Mouse (Mus musculus) MEL (cell line): Measurements from ENCODE around the gene Stil. TPM values are rescaled to one million over a fixed set of nuclear protein-coding genes. Genes with fewer than 3 reads are reported as not detected.

Source experiments
- DNase-seq: peaks from one replicate; pipeline ENCODE4 v3.0.0; 2011; ENCODE audit warnings: low read depth, low spot score
- H3K27ac ChIP-seq: 2 replicates; pipeline ENCODE4 v1.5.1; 2012; ENCODE audit warnings: low read depth, mild to moderate bottlenecking, control low read depth, low read length, moderate library complexity; ENCODE audit not compliant: control insufficient read depth
- H3K27me3 ChIP-seq, 2 experiments: fragments of 150-350 bp in 1 of 2; sonication (generic) in 1 of 2; 2 replicates each; pipeline ENCODE4 v1.6.1; 2012; ENCODE audit warnings: low read length in 2 of 2, mild to moderate bottlenecking in 2 of 2, improper control_type of control experiment in 1 of 2, moderate library complexity in 1 of 2; ENCODE audit not compliant: insufficient read depth in 2 of 2, control insufficient read depth in 1 of 2
- H3K36me3 ChIP-seq, 2 experiments: 2 replicates each; pipeline ENCODE4 v1.6.1; 2012 to 2014; ENCODE audit warnings: low read length in 2 of 2, improper control_type of control experiment in 1 of 2, inconsistent platforms in 1 of 2, mild to moderate bottlenecking in 1 of 2; ENCODE audit not compliant: insufficient read depth in 2 of 2, control insufficient read depth in 1 of 2
- H3K4me1 ChIP-seq, 2 experiments: fragments of 150-350 bp in 1 of 2; sonication (generic) in 1 of 2; 2 replicates each; pipeline ENCODE4 v1.6.1; 2012; ENCODE audit warnings: low read length in 2 of 2, improper control_type of control experiment in 1 of 2, mild to moderate bottlenecking in 1 of 2; ENCODE audit not compliant: insufficient read depth in 2 of 2, control insufficient read depth in 1 of 2
- H3K4me3 ChIP-seq, 2 experiments: fragments of 150-350 bp in 1 of 2; sonication (generic) in 1 of 2; 2 replicates each; pipeline ENCODE4 v1.5.1; 2012; ENCODE audit warnings: low read depth in 2 of 2, low read length in 2 of 2, mild to moderate bottlenecking in 2 of 2, moderate library complexity in 2 of 2, control low read depth in 1 of 2, improper control_type of control experiment in 1 of 2; ENCODE audit not compliant: control insufficient read depth in 1 of 2, insufficient read depth in 1 of 2
- H3K79me2 ChIP-seq: 2 replicates; pipeline ENCODE4 v1.6.1; 2012; ENCODE audit warnings: mild to moderate bottlenecking, low read length, moderate library complexity; ENCODE audit not compliant: control insufficient read depth, poor library complexity, insufficient read depth
- H3K9ac ChIP-seq: 2 replicates; pipeline ENCODE4 v1.6.1; 2012; ENCODE audit warnings: low read depth, mild to moderate bottlenecking, control low read depth, low read length, moderate library complexity; ENCODE audit not compliant: control insufficient read depth, poor library complexity, severe bottlenecking
- H3K9me3 ChIP-seq: fragments of 150-350 bp; sonication (generic); replicated peaks from 2 replicates; pipeline ENCODE4 v1.6.1; 2012; ENCODE audit warnings: mild to moderate bottlenecking, low read length, improper control_type of control experiment, moderate library complexity; ENCODE audit not compliant: insufficient read depth
- CHD1 ChIP-seq: IDR thresholded peaks from 2 replicates; pipeline ENCODE4 v1.6.1; 2012; ENCODE audit warnings: low read depth, mild to moderate bottlenecking, inconsistent platforms, low read length, improper control_type of control experiment
- ELF1 ChIP-seq: IDR thresholded peaks from 2 replicates; pipeline ENCODE4 v1.6.1; 2014; ENCODE audit warnings: low read depth, mild to moderate bottlenecking, inconsistent platforms, low read length, improper control_type of control experiment, moderate library complexity
- EP300 ChIP-seq, 2 experiments: IDR thresholded peaks; 2 replicates each; pipeline ENCODE4 v1.6.1; 2011; ENCODE audit warnings: improper control_type of control experiment in 2 of 2, low read length in 2 of 2, low read depth in 1 of 2, mild to moderate bottlenecking in 1 of 2
- HCFC1 ChIP-seq: IDR thresholded peaks from 2 replicates; pipeline ENCODE4 v1.6.1; 2012; ENCODE audit warnings: low read depth, mild to moderate bottlenecking, inconsistent platforms, low read length, improper control_type of control experiment, moderate library complexity
- JUND ChIP-seq: IDR thresholded peaks from 2 replicates; pipeline ENCODE4 v1.6.1; 2011; ENCODE audit warnings: low read depth, mild to moderate bottlenecking, improper control_type of control experiment, low read length
- KAT2A ChIP-seq: conservative IDR thresholded peaks from 2 replicates; pipeline ENCODE4 v1.6.1; 2012; ENCODE audit warnings: low read depth, low read length, improper control_type of control experiment, inconsistent platforms
- MAFK ChIP-seq: IDR thresholded peaks from 2 replicates; pipeline ENCODE4 v1.6.1; 2011; ENCODE audit warnings: low read depth, mild to moderate bottlenecking, low read length, improper control_type of control experiment, borderline replicate concordance
- MAX ChIP-seq: IDR thresholded peaks from 2 replicates; pipeline ENCODE4 v1.6.1; 2011; ENCODE audit warnings: low read length, improper control_type of control experiment
- MXI1 ChIP-seq: IDR thresholded peaks from 2 replicates; pipeline ENCODE4 v1.6.1; 2011; ENCODE audit warnings: mild to moderate bottlenecking, low read depth, low read length, improper control_type of control experiment
- MYB ChIP-seq: IDR thresholded peaks from 2 replicates; pipeline ENCODE4 v1.6.1; 2011; ENCODE audit warnings: mild to moderate bottlenecking, low read depth, low read length, improper control_type of control experiment
- MYC ChIP-seq: IDR thresholded peaks from 2 replicates; pipeline ENCODE4 v1.6.1; 2011; ENCODE audit warnings: low read depth, mild to moderate bottlenecking, low read length, improper control_type of control experiment, moderate library complexity
- NRF1 ChIP-seq: IDR thresholded peaks from 2 replicates; pipeline ENCODE4 v1.6.1; 2014; ENCODE audit warnings: low read depth, mild to moderate bottlenecking, inconsistent platforms, low read length, improper control_type of control experiment, moderate library complexity; ENCODE audit not compliant: poor library complexity, insufficient read depth, severe bottlenecking
- POLR2A ChIP-seq, 2 experiments: IDR thresholded peaks; 2 replicates each; pipeline ENCODE4 v1.6.1; 2011 to 2012; ENCODE audit warnings: low read length in 2 of 2, mild to moderate bottlenecking in 2 of 2, control low read depth in 1 of 2, improper control_type of control experiment in 1 of 2, low read depth in 1 of 2, moderate library complexity in 1 of 2; ENCODE audit not compliant: control insufficient read depth in 1 of 2, insufficient read depth in 1 of 2, poor library complexity in 1 of 2
- POLR2AphosphoS5 ChIP-seq: IDR thresholded peaks from 2 replicates; pipeline ENCODE4 v1.6.1; 2012; ENCODE audit warnings: low read depth, borderline replicate concordance, mild to moderate bottlenecking, inconsistent platforms, low read length, moderate library complexity, mixed read lengths
- SIN3A ChIP-seq: IDR thresholded peaks from 2 replicates; pipeline ENCODE4 v1.6.1; 2012; ENCODE audit warnings: low read length, improper control_type of control experiment, inconsistent platforms
- ZC3H11A ChIP-seq: IDR thresholded peaks from 2 replicates; pipeline ENCODE4 v1.6.1; 2012; ENCODE audit warnings: low read depth, mild to moderate bottlenecking, inconsistent platforms, low read length, improper control_type of control experiment
- ZMIZ1 ChIP-seq: IDR thresholded peaks from 2 replicates; pipeline ENCODE4 v1.6.1; 2012; ENCODE audit warnings: low read depth, mild to moderate bottlenecking, inconsistent platforms, low read length, improper control_type of control experiment, moderate library complexity
- polyA plus RNA-seq, 2 experiments: library from polyadenylated mRNA; stranded (reverse) in 1 of 2; unstranded in 1 of 2; fragments of >175 nt in 1 of 2; fragments of >200 nt in 1 of 2; gene quantifications; 2 replicates each; pipeline versions ENCODE4 v1.2.1 to v1.2.4; 2012; ENCODE audit warnings: low replicate concordance in 2 of 2, low read depth in 1 of 2; ENCODE audit not compliant: insufficient read length in 2 of 2, insufficient read depth in 1 of 2, missing spikeins in 1 of 2
- total RNA-seq: library from RNA; depleted of rRNA; stranded (reverse); fragments of 300-350 nt; gene quantifications from 2 replicates; pipeline ENCODE4 v1.2.3, GENCODE M21; 2012

Gene Stil
- total and polyA plus RNA-seq, 3 experiments, result 5.0 to 9.1 TPM; not detected in 1

DNA sequence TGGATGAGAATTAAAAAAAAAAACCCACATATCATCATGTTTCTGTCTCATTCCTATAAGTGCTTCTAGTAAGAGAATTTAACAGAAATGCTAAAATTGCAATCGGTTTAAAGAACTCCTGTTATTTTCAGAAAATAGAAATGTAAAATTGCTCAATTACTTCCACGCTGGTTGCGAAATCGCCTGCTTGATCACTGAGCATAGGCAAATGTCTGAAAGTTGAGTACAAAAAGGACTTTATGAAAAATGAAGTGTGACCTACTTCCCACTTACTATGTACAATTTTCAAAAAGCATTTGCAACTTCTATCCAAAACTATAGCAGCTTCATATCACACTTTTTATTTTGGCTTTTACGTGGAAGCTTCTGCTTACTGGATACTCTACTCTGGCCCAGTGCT is 29.2 kb upstream of the Stil start:
- no peaks in the 10 kb centered on the region for H3K27me3 ChIP-seq
- peaks cover 0 to 2% of the 10 kb centered on the region in 2 experiments; a peak in 1 of 4 replicates for H3K4me1 ChIP-seq
- TF ChIP-seq MYB (no peak), MYC (no peak), MAFK (no peak), CHD1 (no peak), KAT2A (no peak), POLR2A (IDR thresholded peaks at IDR 0.05; ENCODE audit: control insufficient read depth in 1 of 2, insufficient read depth in 1 of 2, low read depth in 1 of 2, low read length in 2 of 2, poor library complexity in 1 of 2) (no peak), ELF1 (no peak), JUND (no peak), POLR2AphosphoS5 (no peak), NRF1 (no peak), HCFC1 (no peak), SIN3A (no peak), ZMIZ1 (no peak)
- no peak overlapping the region for H3K4me3 ChIP-seq
- H3K9me3 ChIP-seq, result no peaks in the 10 kb centered on the region
- no peak overlapping the region for H3K27ac ChIP-seq
- DNase-seq, result no peak
- H3K9ac ChIP-seq, result no peak overlapping the region
- H3K36me3 ChIP-seq, result peaks cover 4 to 12% of the 10 kb centered on the region in 2 experiments
- H3K79me2 ChIP-seq, result peaks cover 1% of the 10 kb centered on the region; the same call in 1 of the 2 replicates

DNA sequence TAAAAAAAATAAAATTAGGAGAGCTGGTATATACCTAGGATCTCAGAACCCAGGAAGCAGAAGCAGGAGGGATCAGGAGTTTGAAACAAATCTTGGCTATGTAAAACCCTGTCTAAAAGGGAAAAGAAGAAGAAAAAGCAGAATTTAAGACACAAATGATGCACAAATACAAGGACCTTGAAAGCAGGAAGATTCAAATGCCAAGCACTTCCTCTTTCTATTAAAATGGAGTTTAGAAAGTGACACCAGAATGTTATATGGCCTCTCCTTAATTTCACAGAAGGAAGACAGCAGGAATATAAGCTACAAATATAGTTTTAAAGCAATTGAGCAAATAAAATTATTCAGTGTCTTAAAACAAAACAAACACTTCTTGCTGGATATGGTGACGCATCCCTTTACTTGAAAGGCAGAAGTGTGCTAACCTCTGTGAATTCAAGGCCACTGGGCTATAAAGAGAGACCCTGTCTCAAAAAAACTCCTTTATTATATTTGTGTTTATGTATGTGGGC is 26.7 kb upstream of the Stil start:
- H3K27me3 ChIP-seq, result no peaks in the 10 kb centered on the region
- no peaks in the 10 kb centered on the region for H3K9me3 ChIP-seq
- H3K4me3 ChIP-seq, result no peak overlapping the region
- peak; percentile 48 for DNase-seq
- no peak overlapping the region for H3K27ac ChIP-seq
- peaks cover 2 to 4% of the 10 kb centered on the region in 2 experiments for H3K36me3 ChIP-seq
- peaks cover 0 to 2% of the 10 kb centered on the region in 2 experiments; a peak in 1 of 4 replicates for H3K4me1 ChIP-seq
- peak in 1 of 2 experiments; percentile 22; a peak in 1 of 4 replicates for TF ChIP-seq EP300 (IDR thresholded peaks at IDR 0.05; ENCODE audit: low read depth in 1 of 2, low read length in 2 of 2)
- no peak for TF ChIP-seq ELF1
- TF ChIP-seq, all 39 proteins: peak for 1
- Histone ChIP-seq H3K9ac (no peak overlapping the region), H3K79me2 (peaks cover 4% of the 10 kb centered on the region; the same call in 1 of the 2 replicates)

DNA sequence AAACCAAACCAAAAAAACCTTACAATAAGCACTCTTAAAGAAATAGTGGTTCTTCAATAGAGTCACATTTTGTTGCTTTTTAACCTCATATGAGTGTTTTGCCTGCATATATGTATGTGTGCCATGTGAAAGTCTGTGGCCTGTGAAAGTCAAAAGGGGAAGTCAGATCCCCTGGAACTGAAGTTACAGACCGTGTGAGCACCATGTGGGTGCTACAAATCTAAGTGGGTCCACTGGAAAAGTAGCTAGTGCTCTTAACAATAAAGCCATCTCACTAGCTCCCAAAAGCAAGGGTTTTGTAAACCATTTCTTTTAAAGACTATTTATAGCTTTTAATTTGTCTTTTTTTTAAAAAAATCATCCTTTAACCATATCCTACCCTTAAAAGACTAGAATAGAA is 17.3 kb upstream of the Stil start:
- H3K9ac ChIP-seq, result no peak overlapping the region
- no peak overlapping the region for H3K27ac ChIP-seq
- peaks cover 0 to 31% of the 10 kb centered on the region in 2 experiments; a peak in 2 of 4 replicates for H3K36me3 ChIP-seq
- H3K9me3 ChIP-seq, result no peaks in the 10 kb centered on the region
- peaks cover 8 to 20% of the 10 kb centered on the region in 2 experiments for H3K4me1 ChIP-seq
- H3K79me2 ChIP-seq, result peaks cover 36% of the 10 kb centered on the region
- no peaks in the 10 kb centered on the region for H3K27me3 ChIP-seq
- TF ChIP-seq CHD1 (0 out of 2 replicates have a peak, but pooled peaks have one; percentile 84), MAX (peak; percentile 60), ZC3H11A (no peak), MYC (peak; percentile 86), MXI1 (peak; percentile 61)
- TF ChIP-seq, all 39 proteins: peak for 4
- H3K4me3 ChIP-seq, result no peak overlapping the region
- peak; percentile 70 for DNase-seq
